Mouse (Mus musculus) midbrain, embryonic 16.5 days (tissue): Measurements from ENCODE around the gene 4930402H24Rik. TPM values are rescaled to one million over a fixed set of nuclear protein-coding genes. Genes with fewer than 3 reads are reported as not detected.

ENCODE experiments used
- ATAC-seq: fragments of 200-750 bp; cut with Nextera tagmentation; 2 replicates; pipeline ENCODE4 v1.8.0; 2017; ENCODE audit warnings: moderate TSS enrichment
- H3K27ac ChIP-seq: fragments of 300-500 bp; sonication (generic); 2 replicates; pipeline ENCODE4 v1.5.1; 2014; ENCODE audit warnings: mild to moderate bottlenecking, low read length, mixed read lengths
- H3K27me3 ChIP-seq: fragments of 300-500 bp; sonication (generic); 2 replicates; pipeline ENCODE4 v1.6.1; 2014; ENCODE audit warnings: low read depth, low read length, mixed read lengths; ENCODE audit not compliant: control insufficient read depth, insufficient read depth
- H3K36me3 ChIP-seq: fragments of 300-500 bp; sonication (generic); 2 replicates; pipeline ENCODE4 v1.6.1; 2014; ENCODE audit warnings: mild to moderate bottlenecking, low read length, moderate library complexity, mixed read lengths; ENCODE audit not compliant: control insufficient read depth, insufficient read depth
- H3K4me1 ChIP-seq: fragments of 300-500 bp; sonication (generic); 2 replicates; pipeline ENCODE4 v1.6.1; 2014; ENCODE audit warnings: mild to moderate bottlenecking, low read length, mixed read lengths; ENCODE audit not compliant: control insufficient read depth, insufficient read depth
- H3K4me2 ChIP-seq: fragments of 300-500 bp; sonication (generic); 2 replicates; pipeline ENCODE4 v1.6.1; 2014; ENCODE audit warnings: mild to moderate bottlenecking, low read length, mixed read lengths
- H3K4me3 ChIP-seq: fragments of 300-500 bp; sonication (generic); 2 replicates; pipeline ENCODE4 v1.5.1; 2014; ENCODE audit warnings: low read depth, mild to moderate bottlenecking, low read length, moderate library complexity, mixed read lengths
- H3K9ac ChIP-seq: fragments of 300-500 bp; sonication (generic); 2 replicates; pipeline ENCODE4 v1.6.1; 2014; ENCODE audit warnings: low read depth, low read length, mixed read lengths
- H3K9me3 ChIP-seq: fragments of 300-500 bp; sonication (generic); replicated peaks from 2 replicates; pipeline ENCODE4 v1.6.1; 2014; ENCODE audit warnings: mild to moderate bottlenecking, low read length, mixed read lengths; ENCODE audit not compliant: control insufficient read depth, poor library complexity, severe bottlenecking
- WGBS: fragments of 180-500 bp; shearing (Covaris S2); extraction: QIAGEN DNeasy Blood & Tissue Kit; methylation state at CpG from one replicate; pipeline ENCODE4 v1.1.7; 2014; 5-methylcytosine and 5-hydroxymethylcytosine counted together
- polyA plus RNA-seq: library from polyadenylated mRNA; unstranded; fragments of >200 nt; fragmentation: Nextera tagmentation; extraction: Ambion mirVana; gene quantifications from 2 replicates; pipeline ENCODE4 v1.2.1, GENCODE M21; 2015

4930402H24Rik gene
- polyA plus RNA-seq, 1 experiment from 2014 or later: 98.1 TPM

GRCm38 (mm10) chr2:130886983-130887382 lies 19.2 kb downstream of the 4930402H24Rik start:
- H3K9ac ChIP-seq: no peak overlapping the region
- no peak overlapping the region for H3K4me3 ChIP-seq
- H3K4me1 ChIP-seq: no peaks in the 10 kb centered on the region
- H3K9me3 ChIP-seq: no peaks in the 10 kb centered on the region
- no peak overlapping the region for H3K4me2 ChIP-seq
- no peak overlapping the region for H3K27ac ChIP-seq
- H3K36me3 ChIP-seq: 0 out of 2 replicates have a peak, but pooled peaks cover 2% of the 10 kb centered on the region
- no peak for ATAC-seq
- no peaks in the 10 kb centered on the region for H3K27me3 ChIP-seq

DNA sequence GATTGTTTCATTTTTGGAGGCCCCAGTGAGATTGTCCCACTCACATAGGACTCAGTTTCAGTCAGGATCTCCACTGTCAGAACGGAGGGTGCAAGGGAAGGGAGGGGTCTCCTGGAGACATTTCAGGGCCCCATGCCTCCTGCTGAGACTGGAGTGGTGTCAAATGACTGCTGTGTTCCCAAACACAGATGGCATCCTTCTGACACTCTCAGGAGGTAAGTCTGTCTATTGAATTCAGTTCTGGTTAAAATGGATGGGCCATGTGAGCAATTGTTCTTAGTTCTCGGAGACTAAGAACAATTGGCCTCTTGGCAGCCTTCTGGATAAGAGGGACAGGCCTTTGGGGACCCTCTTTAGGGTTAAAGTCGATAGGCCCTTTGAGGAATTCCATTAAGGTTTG lies 28.8 kb downstream of the 4930402H24Rik start:
- WGBS: 38% methylated on average over 3 of the region's 3 CpGs
- no peak for ATAC-seq

DNA sequence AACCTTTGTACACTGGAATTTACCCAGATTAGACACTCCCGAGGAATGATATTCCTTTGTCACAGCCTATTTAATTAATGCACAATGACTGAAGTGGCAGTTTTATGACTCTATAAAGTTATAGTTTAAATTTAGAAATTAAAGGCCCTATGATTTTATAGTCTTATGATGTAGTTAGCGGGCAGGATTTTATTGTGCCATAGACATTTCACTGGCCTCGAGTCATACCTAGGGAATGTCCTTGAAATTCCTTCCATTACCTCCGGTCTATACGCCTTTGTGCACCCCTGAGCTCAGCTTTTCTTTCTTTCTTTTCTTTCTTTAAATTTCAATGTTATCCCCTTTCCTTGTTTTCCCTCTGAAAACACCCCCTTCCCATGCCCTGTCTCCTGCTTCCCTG lies 35.3 kb downstream of the 4930402H24Rik start:
- no peaks in the 10 kb centered on the region for H3K4me1 ChIP-seq
- no peak overlapping the region for H3K9ac ChIP-seq
- H3K9me3 ChIP-seq: no peaks in the 10 kb centered on the region
- no peaks in the 10 kb centered on the region for H3K27me3 ChIP-seq
- ATAC-seq: no peak
- H3K36me3 ChIP-seq: no peaks in the 10 kb centered on the region
- no peak overlapping the region for H3K27ac ChIP-seq
- WGBS: 89% methylated on average over 5 of the region's 5 CpGs
- H3K4me2 ChIP-seq: no peak overlapping the region
- H3K4me3 ChIP-seq: no peak overlapping the region

More for the DNA sequence above, 28.8 kb downstream of the 4930402H24Rik start:
- Histone ChIP-seq H3K4me2 (no peak overlapping the region), H3K4me1 (no peaks in the 10 kb centered on the region), H3K4me3 (no peak overlapping the region), H3K36me3 (no peaks in the 10 kb centered on the region), H3K9me3 (no peaks in the 10 kb centered on the region), H3K9ac (no peak overlapping the region), H3K27me3 (no peaks in the 10 kb centered on the region), H3K27ac (no peak overlapping the region)

- no peaks in the 10 kb centered on the region for H3K4me1 ChIP-seq
- WGBS: 92% methylated on average over 3 of the region's 3 CpGs
- no peak overlapping the region for H3K27ac ChIP-seq
- ATAC-seq: no peak
- no peak overlapping the region for H3K9ac ChIP-seq
- H3K27me3 ChIP-seq: no peaks in the 10 kb centered on the region
- no peaks in the 10 kb centered on the region for H3K9me3 ChIP-seq
- no peak overlapping the region for H3K4me3 ChIP-seq
- no peak overlapping the region for H3K4me2 ChIP-seq
- no peaks in the 10 kb centered on the region for H3K36me3 ChIP-seq
These were observed 44.1 kb downstream of the 4930402H24Rik start for GRCm38 (mm10) chr2:130862091-130862490.

GRCm38 (mm10) chr2:130852964-130853363 lies 53.2 kb downstream of the 4930402H24Rik start:
- Histone ChIP-seq H3K36me3 (no peaks in the 10 kb centered on the region), H3K9me3 (no peaks in the 10 kb centered on the region), H3K27me3 (no peaks in the 10 kb centered on the region), H3K4me1 (no peaks in the 10 kb centered on the region), H3K4me3 (no peak overlapping the region), H3K4me2 (no peak overlapping the region), H3K27ac (no peak overlapping the region), H3K9ac (no peak overlapping the region)
- WGBS: 93% methylated on average over 1 of the region's 1 CpGs
- ATAC-seq: no peak

DNA sequence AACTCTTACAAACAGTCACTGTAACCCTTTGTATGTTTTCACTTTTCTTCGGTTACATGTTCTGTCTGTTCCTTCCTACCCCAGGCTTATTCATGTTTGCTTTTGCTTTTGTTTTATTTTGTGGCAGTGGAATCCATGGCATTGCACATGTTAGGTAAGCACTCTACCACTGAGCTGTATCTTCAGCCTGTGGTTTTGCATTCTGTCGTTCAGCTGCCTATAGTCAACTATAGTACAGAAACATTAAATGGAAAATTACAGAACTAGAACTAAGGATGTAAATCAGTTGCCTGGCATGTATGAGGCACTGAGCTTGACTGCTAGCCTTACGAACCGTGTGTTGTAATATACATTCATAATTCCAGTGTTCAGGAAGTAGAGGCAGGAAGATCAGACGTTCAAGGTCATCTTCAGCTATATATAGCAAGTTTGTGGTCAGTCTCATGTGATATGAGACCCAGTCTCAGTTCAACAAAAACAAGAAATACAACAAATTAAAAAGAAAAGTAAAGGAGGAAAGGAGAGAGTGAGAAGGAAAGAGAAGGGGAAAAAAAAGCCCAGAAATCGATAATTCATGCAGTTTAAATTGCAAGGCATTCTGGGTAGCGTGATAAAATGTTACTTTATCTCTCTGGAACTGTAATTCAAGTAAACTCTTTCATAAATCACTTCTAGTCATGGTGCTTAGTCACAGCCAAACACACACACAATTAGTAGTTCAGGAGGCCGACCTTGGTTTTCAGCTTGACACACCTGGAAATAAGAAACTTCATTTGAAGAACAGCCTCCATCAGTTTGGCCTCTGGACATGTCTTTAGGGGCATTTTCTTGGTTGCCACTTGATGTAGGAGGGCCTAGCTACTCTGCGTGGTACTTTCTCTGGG lies 54.6 kb downstream of the 4930402H24Rik start:
- Histone ChIP-seq H3K36me3 (no peaks in the 10 kb centered on the region), H3K9me3 (no peaks in the 10 kb centered on the region), H3K4me2 (no peak overlapping the region), H3K27me3 (no peaks in the 10 kb centered on the region), H3K4me3 (no peak overlapping the region), H3K27ac (no peak overlapping the region), H3K4me1 (no peaks in the 10 kb centered on the region), H3K9ac (no peak overlapping the region)
- no peak for ATAC-seq
- 90% methylated on average over 9 of the region's 9 CpGs for WGBS

- H3K36me3 ChIP-seq: no peaks in the 10 kb centered on the region
- H3K4me2 ChIP-seq: no peak overlapping the region
- H3K9me3 ChIP-seq: no peaks in the 10 kb centered on the region
- no peak for ATAC-seq
- no peak overlapping the region for H3K4me3 ChIP-seq
- WGBS: 76% methylated on average over 4 of the region's 4 CpGs
- no peaks in the 10 kb centered on the region for H3K4me1 ChIP-seq
- no peak overlapping the region for H3K27ac ChIP-seq
- H3K27me3 ChIP-seq: no peaks in the 10 kb centered on the region
- H3K9ac ChIP-seq: no peak overlapping the region
These were observed 56.5 kb downstream of the 4930402H24Rik start for GRCm38 (mm10) chr2:130849688-130850087.

- 82% methylated on average over 4 of the region's 4 CpGs for WGBS
- Histone ChIP-seq H3K27me3 (no peaks in the 10 kb centered on the region), H3K27ac (no peak overlapping the region), H3K9me3 (no peaks in the 10 kb centered on the region), H3K9ac (no peak overlapping the region), H3K36me3 (no peaks in the 10 kb centered on the region), H3K4me1 (no peaks in the 10 kb centered on the region), H3K4me2 (no peak overlapping the region), H3K4me3 (no peak overlapping the region)
- no peak for ATAC-seq
These were observed 57.9 kb downstream of the 4930402H24Rik start for GRCm38 (mm10) chr2:130848313-130848712.

GRCm38 (mm10) chr2:130843623-130844022 lies 62.6 kb downstream of the 4930402H24Rik start:
- 71% methylated on average over 2 of the region's 2 CpGs for WGBS
- Histone ChIP-seq H3K27ac (no peak overlapping the region), H3K4me2 (no peak overlapping the region), H3K27me3 (no peaks in the 10 kb centered on the region), H3K9me3 (no peaks in the 10 kb centered on the region), H3K4me3 (no peak overlapping the region), H3K4me1 (no peaks in the 10 kb centered on the region; the same call in none of the 2 replicates), H3K36me3 (no peaks in the 10 kb centered on the region), H3K9ac (no peak overlapping the region)
- no peak for ATAC-seq
